Mouse (Mus musculus): ENCODE results near the gene Cant1.

GRCm38 (mm10) chr11:118375006-118375405 is 43.9 kb downstream of the Cant1 start:
- TF ChIP-seq POLR2A (IDR thresholded peaks at IDR 0.05; ENCODE audit: low read depth, low read length), result no peak
- TF ChIP-seq CTCF (IDR thresholded peaks at IDR 0.05; ENCODE audit: borderline replicate concordance, insufficient read depth, low read length), result no peak

All from embryonic fibroblast, embryonic 13.5 days (primary cell).